Mouse (Mus musculus) forebrain, postnatal 0 days (tissue): ENCODE measurements around the gene Megf8. TPM values are rescaled to one million over a fixed set of nuclear protein-coding genes. Genes with fewer than 3 reads are reported as not detected.

Experiments used
- ATAC-seq: fragments of 200-750 bp; cut with Nextera tagmentation; 2 replicates; pipeline ENCODE4 v1.8.0; 2017; ENCODE audit warnings: mild to moderate bottlenecking, moderate library complexity
- DNase-seq: peaks from one replicate; pipeline ENCODE4 v3.0.0-alpha.2; 2015
- H3K27ac ChIP-seq: fragments of 300-500 bp; sonication (generic); 2 replicates; pipeline ENCODE4 v1.5.1; 2014; ENCODE audit warnings: low read depth, mild to moderate bottlenecking, antibody characterized with exemption, low read length, moderate library complexity, mixed read lengths
- H3K27me3 ChIP-seq: fragments of 300-500 bp; sonication (generic); 2 replicates; pipeline ENCODE4 v1.6.1; 2014; ENCODE audit warnings: mild to moderate bottlenecking, low read length, mixed read lengths; ENCODE audit not compliant: insufficient read depth
- H3K36me3 ChIP-seq: fragments of 300-500 bp; sonication (generic); 2 replicates; pipeline ENCODE4 v1.6.1; 2014; ENCODE audit warnings: mild to moderate bottlenecking, moderate library complexity; ENCODE audit not compliant: insufficient read depth
- H3K4me1 ChIP-seq: fragments of 300-500 bp; sonication (generic); 2 replicates; pipeline ENCODE4 v1.6.1; 2014; ENCODE audit warnings: antibody characterized with exemption; ENCODE audit not compliant: insufficient read depth
- H3K4me2 ChIP-seq: fragments of 300-500 bp; sonication (generic); 2 replicates; pipeline ENCODE4 v1.6.1; 2014; ENCODE audit warnings: low read depth, mild to moderate bottlenecking, moderate library complexity
- H3K4me3 ChIP-seq: fragments of 300-500 bp; sonication (generic); 2 replicates; pipeline ENCODE4 v1.5.1; 2014; ENCODE audit warnings: low read depth, low read length, mixed read lengths
- H3K9ac ChIP-seq: fragments of 300-500 bp; sonication (generic); 2 replicates; pipeline ENCODE4 v1.6.1; 2014; ENCODE audit warnings: mild to moderate bottlenecking
- H3K9me3 ChIP-seq: fragments of 300-500 bp; sonication (generic); 2 replicates; pipeline ENCODE4 v1.6.1; 2016; ENCODE audit warnings: low read length
- CTCF ChIP-seq: sonication (generic); IDR thresholded peaks from 2 replicates; pipeline ENCODE4 v1.5.1; 2016; ENCODE audit warnings: antibody characterized with exemption, control low read depth, low read depth
- WGBS: fragments of 180-500 bp; shearing (Covaris S2); extraction: QIAGEN DNeasy Blood & Tissue Kit; methylation state at CpG from one replicate; pipeline ENCODE4 v1.1.7; 2014; 5-methylcytosine and 5-hydroxymethylcytosine counted together
- polyA plus RNA-seq: library from polyadenylated mRNA; unstranded; fragments of >200 nt; fragmentation: Nextera tagmentation; extraction: Ambion mirVana; gene quantifications from 2 replicates; pipeline ENCODE4 v1.2.1, GENCODE M21; 2015
- total RNA-seq: library from RNA; depleted of rRNA; stranded (reverse); fragments of >200 nt; gene quantifications from 2 replicates; pipeline ENCODE4 v1.2.3, GENCODE M21; 2014

Megf8 gene
- total and polyA plus RNA-seq, 2 experiments from 2014 or later, result 12.8 to 67.8 TPM

DNA sequence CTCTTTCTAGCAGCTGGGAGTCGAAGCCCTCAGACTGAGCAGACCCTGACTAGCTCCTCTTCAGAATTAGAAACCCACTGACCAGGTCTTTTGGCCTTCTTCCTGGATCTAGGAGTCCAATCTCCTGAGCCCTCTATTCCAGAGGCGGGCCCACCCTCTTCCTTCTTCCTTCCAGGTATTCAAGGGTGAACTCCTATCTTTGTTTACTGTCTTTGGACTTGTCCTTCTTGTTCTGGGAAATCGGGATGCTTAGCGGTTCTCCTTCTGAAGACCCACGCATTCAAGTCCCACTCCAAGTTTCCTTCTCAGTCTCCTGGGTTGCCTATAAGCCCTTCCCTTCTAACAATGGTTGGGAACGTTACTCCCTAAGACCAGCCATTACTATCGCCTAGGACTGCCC is 72.0 kb downstream of the Megf8 start:
- TF ChIP-seq CTCF, result no peak
- DNase-seq (no peak), ATAC-seq (no peak)
- no peak overlapping the region for H3K4me3 ChIP-seq
- WGBS, result 87% methylated on average over 7 of the region's 7 CpGs
- H3K9ac ChIP-seq, result no peak overlapping the region
- peaks cover 41% of the 10 kb centered on the region for H3K36me3 ChIP-seq
- no peaks in the 10 kb centered on the region for H3K27me3 ChIP-seq
- no peaks in the 10 kb centered on the region for H3K9me3 ChIP-seq
- no peak overlapping the region for H3K4me2 ChIP-seq
- peaks cover 19% of the 10 kb centered on the region for H3K4me1 ChIP-seq
- no peak overlapping the region for H3K27ac ChIP-seq

GRCm38 (mm10) chr7:25390054-25390770 is 73.2 kb downstream of the Megf8 start:
- H3K27me3 ChIP-seq, result no peaks in the 10 kb centered on the region
- H3K27ac ChIP-seq, result no peak overlapping the region
- no peak for TF ChIP-seq CTCF
- no peak overlapping the region for H3K4me2 ChIP-seq
- DNase-seq (no peak), ATAC-seq (0 out of 2 replicates have a peak, but pooled peaks have one; percentile 8)
- peaks cover 28% of the 10 kb centered on the region for H3K36me3 ChIP-seq
- no peak overlapping the region for H3K9ac ChIP-seq
- WGBS, result 46% methylated on average over 8 of the region's 8 CpGs
- H3K4me1 ChIP-seq, result peaks cover 28% of the 10 kb centered on the region
- no peaks in the 10 kb centered on the region for H3K9me3 ChIP-seq
- H3K4me3 ChIP-seq, result no peak overlapping the region

DNA sequence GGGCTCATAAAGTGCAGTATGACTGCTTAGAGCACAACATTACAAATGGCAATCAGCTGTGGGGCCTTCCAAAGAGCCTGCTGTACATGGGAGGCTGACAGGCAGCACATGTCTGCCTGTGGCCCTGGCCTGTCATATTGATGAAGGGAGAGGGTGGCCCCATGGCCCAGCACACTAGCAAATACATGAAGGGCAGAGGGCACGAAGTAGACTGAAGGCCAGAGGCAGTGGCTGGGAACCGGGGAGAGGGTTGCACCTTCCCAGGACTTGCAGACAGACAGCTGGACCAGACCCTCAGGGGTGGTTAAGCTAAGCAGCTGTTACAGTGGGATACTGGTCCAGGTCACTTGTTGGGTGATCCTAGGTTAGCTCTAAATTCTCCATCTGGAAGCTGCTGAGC is 74.0 kb downstream of the Megf8 start:
- DNase-seq (no peak), ATAC-seq (no peak)
- no peak overlapping the region for H3K4me2 ChIP-seq
- 0 out of 2 replicates have a peak overlapping the region, but pooled peaks have one; percentile 6 for H3K9ac ChIP-seq
- H3K27ac ChIP-seq, result no peak overlapping the region
- H3K36me3 ChIP-seq, result peaks cover 22% of the 10 kb centered on the region
- H3K4me3 ChIP-seq, result no peak overlapping the region
- no peak for TF ChIP-seq CTCF
- peaks cover 28% of the 10 kb centered on the region for H3K4me1 ChIP-seq
- no peaks in the 10 kb centered on the region for H3K27me3 ChIP-seq
- WGBS, result 61% methylated on average over 2 of the region's 2 CpGs
- no peaks in the 10 kb centered on the region for H3K9me3 ChIP-seq

DNA sequence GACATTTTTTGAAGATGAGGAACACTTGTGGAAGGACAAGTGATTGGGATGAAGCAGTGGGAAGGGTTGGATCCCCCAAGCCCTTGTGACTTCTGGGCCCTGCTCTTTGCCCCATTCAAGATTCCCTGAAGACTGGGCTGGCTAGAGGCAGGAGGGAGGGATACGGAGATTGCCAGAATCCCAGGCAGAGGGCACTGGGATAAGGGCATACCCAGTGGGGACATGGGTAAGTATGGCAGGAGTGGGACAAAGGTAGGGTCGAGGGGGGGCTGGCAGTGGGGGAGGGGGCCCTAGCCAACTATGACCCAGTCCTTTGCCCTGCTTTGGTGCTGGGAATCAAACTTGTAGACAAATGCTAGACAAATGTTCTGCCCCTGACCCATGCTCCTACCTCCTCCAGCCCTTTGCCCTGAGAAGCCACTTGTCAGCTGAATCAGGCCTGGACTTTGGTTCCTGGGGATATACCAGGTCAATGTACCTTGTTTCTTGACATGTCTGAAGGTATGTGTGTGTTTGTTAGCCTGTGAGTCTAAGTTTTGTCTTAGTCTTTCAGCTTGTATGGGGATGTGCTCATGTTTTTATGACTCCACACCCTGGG is 75.0 kb downstream of the Megf8 start:
- no peak overlapping the region for H3K9ac ChIP-seq

GRCm38 (mm10) chr7:25392851-25393250 is 75.9 kb downstream of the Megf8 start:
- H3K9ac ChIP-seq, result peak overlapping the region; percentile 14; the same call in 1 of the 2 replicates
- no peaks in the 10 kb centered on the region for H3K9me3 ChIP-seq
- H3K27ac ChIP-seq, result no peak overlapping the region
- 33% methylated on average over 7 of the region's 7 CpGs for WGBS
- peaks cover 7% of the 10 kb centered on the region for H3K36me3 ChIP-seq
- ATAC-seq (no peak), DNase-seq (no peak)
- H3K4me3 ChIP-seq, result no peak overlapping the region
- no peaks in the 10 kb centered on the region for H3K27me3 ChIP-seq
- TF ChIP-seq CTCF, result no peak
- H3K4me1 ChIP-seq, result peaks cover 28% of the 10 kb centered on the region
- H3K4me2 ChIP-seq, result no peak overlapping the region

More for the DNA sequence above, 75.0 kb downstream of the Megf8 start:
- peaks cover 28% of the 10 kb centered on the region for H3K4me1 ChIP-seq
- H3K4me2 ChIP-seq, result no peak overlapping the region
- WGBS, result 74% methylated on average over 2 of the region's 2 CpGs
- no peak for DNase-seq
- H3K9me3 ChIP-seq, result no peaks in the 10 kb centered on the region
- TF ChIP-seq CTCF, result no peak
- peaks cover 15% of the 10 kb centered on the region for H3K36me3 ChIP-seq
- H3K4me3 ChIP-seq, result no peak overlapping the region
- H3K27ac ChIP-seq, result no peak overlapping the region
- ATAC-seq, result no peak
- H3K27me3 ChIP-seq, result no peaks in the 10 kb centered on the region

DNA sequence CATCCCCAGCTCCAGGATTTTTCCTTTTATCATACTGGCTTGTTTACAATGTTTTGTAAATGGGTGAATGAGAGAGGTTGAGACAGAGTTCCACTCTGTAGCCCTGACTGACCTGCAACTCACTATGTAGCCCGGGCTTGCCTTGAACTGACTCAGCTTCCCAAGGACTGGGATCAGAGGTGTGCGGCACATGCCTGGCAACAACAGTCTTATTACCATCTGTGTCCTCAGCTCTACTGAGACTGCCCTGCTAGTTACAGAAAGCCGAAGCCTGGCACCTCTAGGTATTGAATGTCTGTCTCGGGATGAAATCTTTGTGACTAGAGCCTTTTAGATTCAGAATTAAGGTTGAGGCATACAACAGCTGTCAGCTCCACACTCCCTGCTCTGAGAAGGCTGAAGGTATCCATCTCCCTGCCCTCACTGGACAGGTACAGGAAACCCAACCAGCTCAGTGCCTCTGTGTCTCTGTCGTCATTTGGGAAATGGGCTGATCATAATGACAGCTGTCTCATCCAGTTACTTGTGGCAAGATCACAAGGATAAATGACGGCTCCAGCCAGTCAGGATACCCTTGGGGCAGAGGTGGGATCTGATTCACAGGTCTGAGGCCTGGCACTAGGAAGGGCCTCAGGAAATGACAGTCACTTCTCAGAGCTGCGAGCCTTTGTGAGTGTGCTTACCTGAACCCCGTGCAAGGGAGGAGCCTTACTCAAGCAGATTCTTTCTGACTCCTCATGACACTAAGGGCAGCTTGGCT is 76.7 kb downstream of the Megf8 start:
- peak overlapping the region; percentile 64; the same call in 1 of the 2 replicates for H3K9ac ChIP-seq
- no peak for DNase-seq
- H3K4me3 ChIP-seq, result peak overlapping the region; percentile 65; the same call in 1 of the 2 replicates
- H3K4me2 ChIP-seq, result peak overlapping the region; percentile 65
- peaks cover 28% of the 10 kb centered on the region for H3K4me1 ChIP-seq
- 73% methylated on average over 8 of the region's 8 CpGs for WGBS
- no peak overlapping the region for H3K27ac ChIP-seq
- no peaks in the 10 kb centered on the region for H3K9me3 ChIP-seq
- no peaks in the 10 kb centered on the region for H3K36me3 ChIP-seq
- no peak for ATAC-seq
- H3K27me3 ChIP-seq, result no peaks in the 10 kb centered on the region
- no peak for TF ChIP-seq CTCF

DNA sequence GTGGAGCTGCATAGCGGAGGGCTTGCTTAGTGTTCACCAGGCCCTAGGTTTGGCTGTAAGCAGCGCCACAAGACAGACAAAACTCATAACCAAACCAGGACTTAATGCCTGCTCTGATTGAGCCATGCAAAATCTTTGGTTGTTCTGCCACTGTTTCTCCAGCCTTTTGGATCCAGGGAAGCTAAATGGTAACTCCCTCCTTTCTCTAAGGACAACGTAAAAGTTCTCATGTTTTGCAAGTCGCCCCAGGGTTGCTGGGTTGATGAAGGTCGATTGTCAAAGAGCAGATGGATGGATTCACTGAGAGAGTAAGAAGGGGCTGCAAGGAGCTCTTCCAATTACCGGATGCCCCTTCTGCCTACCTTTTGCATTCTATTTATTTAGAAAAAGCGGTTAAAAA is 77.8 kb downstream of the Megf8 start:
- ATAC-seq (no peak), DNase-seq (peak; percentile 25)
- WGBS, result 17% methylated on average over 7 of the region's 7 CpGs
- no peaks in the 10 kb centered on the region for H3K9me3 ChIP-seq
- no peak for TF ChIP-seq CTCF
- peaks cover 28% of the 10 kb centered on the region for H3K4me1 ChIP-seq
- H3K9ac ChIP-seq, result peak overlapping the region; percentile 64
- peak overlapping the region; percentile 65 for H3K4me2 ChIP-seq
- peak overlapping the region; percentile 65 for H3K4me3 ChIP-seq
- H3K27ac ChIP-seq, result peak overlapping the region; percentile 79
- H3K27me3 ChIP-seq, result no peaks in the 10 kb centered on the region
- H3K36me3 ChIP-seq, result no peaks in the 10 kb centered on the region
